Mouse (Mus musculus) lung, postnatal 10 days (tissue): ENCODE measurements around the gene Fam126a.

Experiments used
- DNase-seq: peaks from one replicate; pipeline ENCODE4 v3.0.0; 2021

Gene Fam126a

GRCm38 (mm10) chr5:23990001-23990400 is 40.5 kb downstream of the Fam126a start:
- DNase-seq, result no peak

GRCm38 (mm10) chr5:23987792-23988191 is 42.7 kb downstream of the Fam126a start:
- no peak for DNase-seq

GRCm38 (mm10) chr5:23982081-23982480 is 48.4 kb downstream of the Fam126a start:
- peak; percentile 69 for DNase-seq

GRCm38 (mm10) chr5:23978516-23978915 is 52.0 kb downstream of the Fam126a start:
- no peak for DNase-seq

- peak; percentile 38 for DNase-seq
Measured at GRCm38 (mm10) chr5:23974994-23975575, 55.4 kb downstream of the Fam126a start.

- peak; percentile 41 for DNase-seq
Measured at GRCm38 (mm10) chr5:23967705-23968104, 62.8 kb downstream of the Fam126a start.

GRCm38 (mm10) chr5:23964599-23965165 is 65.8 kb downstream of the Fam126a start:
- DNase-seq, result no peak

GRCm38 (mm10) chr5:23953047-23953446 is 77.4 kb downstream of the Fam126a start:
- no peak for DNase-seq

GRCm38 (mm10) chr5:23948071-23948470 is 82.4 kb downstream of the Fam126a start:
- no peak for DNase-seq

- no peak for DNase-seq
Measured at GRCm38 (mm10) chr5:23945056-23945455, 85.4 kb downstream of the Fam126a start.

- DNase-seq, result no peak
Measured at GRCm38 (mm10) chr5:23943534-23943933, 87.0 kb downstream of the Fam126a start.

- no peak for DNase-seq
Measured at GRCm38 (mm10) chr5:23923481-23924165, 106.9 kb downstream of the Fam126a start.

GRCm38 (mm10) chr5:23922516-23923291 is 107.8 kb downstream of the Fam126a start:
- no peak for DNase-seq

- DNase-seq, result no peak
Measured at GRCm38 (mm10) chr5:23921316-23921715, 109.2 kb downstream of the Fam126a start.

GRCm38 (mm10) chr5:23919892-23920731 is 110.4 kb downstream of the Fam126a start:
- peak; percentile 32 for DNase-seq

GRCm38 (mm10) chr5:23917301-23917700 is 113.2 kb downstream of the Fam126a start:
- DNase-seq, result no peak

GRCm38 (mm10) chr5:23911556-23911955 is 118.9 kb downstream of the Fam126a start:
- no peak for DNase-seq

GRCm38 (mm10) chr5:23909256-23909655 is 121.2 kb downstream of the Fam126a start:
- no peak for DNase-seq

GRCm38 (mm10) chr5:23908486-23909090 is 121.9 kb downstream of the Fam126a start:
- no peak for DNase-seq

- DNase-seq, result no peak
Measured at GRCm38 (mm10) chr5:23902221-23902620, 128.3 kb downstream of the Fam126a start.

- no peak for DNase-seq
Measured at GRCm38 (mm10) chr5:23900190-23900589, 130.3 kb downstream of the Fam126a start.
